Mouse (Mus musculus) CD4-positive helper T cell, adult 2 months (primary cell): ENCODE data around the gene Ppp1r14c.
"Not testable (repeated sequence)": the region's sequence is repeated elsewhere in the genome, so short reads cannot be mapped to it uniquely, and the experiment has no call there.

Experiments used
- DNase-seq: peaks from one replicate; pipeline ENCODE4 v3.0.0-alpha.2; 2012; ENCODE audit warnings: low read depth, missing footprints, low spot score

Ppp1r14c gene

DNA sequence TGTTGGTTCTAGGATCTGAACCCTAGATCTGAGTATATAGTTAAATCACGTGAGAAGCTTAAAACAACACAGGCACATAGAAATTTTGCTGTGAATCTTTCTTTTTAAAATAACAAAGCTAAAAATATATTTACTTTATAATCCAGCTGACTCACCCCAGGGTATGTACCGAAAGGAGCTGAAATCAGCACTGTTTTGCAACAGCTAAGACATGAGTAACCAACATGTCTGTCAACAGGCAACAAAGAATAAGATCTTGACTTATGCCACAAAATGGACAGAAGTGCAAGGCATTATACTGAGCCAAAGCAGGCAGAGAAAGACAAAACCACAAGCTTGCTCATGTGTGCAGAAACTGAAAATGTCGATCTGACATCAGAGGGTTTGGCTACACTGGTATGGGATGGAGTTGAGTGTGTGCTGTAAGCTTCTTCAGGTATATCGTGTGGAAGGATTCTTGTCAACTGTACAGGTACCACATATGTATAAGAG lies 100.3 kb downstream of the Ppp1r14c start:
- no peak for DNase-seq

DNA sequence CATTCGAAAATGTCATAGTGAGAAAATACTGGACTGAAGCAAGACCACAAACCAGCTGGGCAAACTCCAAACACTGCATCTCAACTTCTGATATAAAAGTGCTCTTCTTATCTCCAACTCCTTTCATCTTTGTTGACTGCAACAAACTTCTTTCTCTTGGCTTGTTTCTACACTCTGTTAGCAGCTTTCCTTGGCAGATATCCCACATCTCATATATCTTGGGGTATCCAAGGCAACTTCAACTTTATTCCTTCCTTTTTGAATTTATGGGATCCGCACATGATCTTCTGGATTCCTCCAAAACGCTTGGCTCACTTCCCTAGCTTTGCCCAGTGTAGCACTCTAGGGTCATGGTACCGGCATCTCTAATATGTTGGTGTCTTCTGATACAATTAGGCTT lies 102.7 kb downstream of the Ppp1r14c start:
- DNase-seq: no peak

DNA sequence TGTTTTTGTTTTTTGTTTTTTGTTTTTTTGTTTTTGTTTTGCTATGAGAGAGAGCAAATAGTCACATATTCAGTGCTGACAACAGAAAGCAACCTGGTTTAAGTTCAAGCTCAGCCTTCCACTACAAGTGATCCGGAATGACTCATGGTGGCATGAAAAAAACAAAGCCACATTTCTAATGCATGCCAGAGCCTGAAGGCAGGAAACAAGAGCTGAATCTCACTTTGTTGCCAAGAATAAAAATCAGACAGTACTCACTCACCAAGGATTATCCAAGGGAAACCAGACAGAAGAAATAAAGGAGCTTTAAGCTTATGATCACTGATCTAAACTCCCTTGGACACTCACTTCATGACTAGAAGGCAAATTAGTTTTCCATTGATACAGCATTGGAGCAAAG lies 110.8 kb downstream of the Ppp1r14c start:
- DNase-seq: no peak

DNA sequence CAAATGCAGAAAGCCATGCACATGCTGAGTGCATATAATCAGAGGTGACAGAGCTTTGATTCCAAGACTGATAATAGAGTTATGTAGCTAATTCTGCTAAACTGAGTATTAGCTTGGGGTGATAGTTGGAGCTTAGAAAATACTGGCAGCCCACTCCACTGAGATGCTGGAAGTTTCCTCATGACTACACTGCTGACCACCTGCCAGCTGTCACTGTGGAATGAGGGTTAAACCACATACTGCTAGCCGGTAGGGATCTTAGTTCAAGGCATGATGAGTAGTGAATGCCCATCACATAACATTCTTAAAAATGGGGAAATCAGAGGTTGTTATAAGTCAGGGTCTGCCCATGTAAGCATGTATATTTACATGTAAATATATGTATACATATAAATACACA lies 113.9 kb downstream of the Ppp1r14c start:
- no peak for DNase-seq

DNA sequence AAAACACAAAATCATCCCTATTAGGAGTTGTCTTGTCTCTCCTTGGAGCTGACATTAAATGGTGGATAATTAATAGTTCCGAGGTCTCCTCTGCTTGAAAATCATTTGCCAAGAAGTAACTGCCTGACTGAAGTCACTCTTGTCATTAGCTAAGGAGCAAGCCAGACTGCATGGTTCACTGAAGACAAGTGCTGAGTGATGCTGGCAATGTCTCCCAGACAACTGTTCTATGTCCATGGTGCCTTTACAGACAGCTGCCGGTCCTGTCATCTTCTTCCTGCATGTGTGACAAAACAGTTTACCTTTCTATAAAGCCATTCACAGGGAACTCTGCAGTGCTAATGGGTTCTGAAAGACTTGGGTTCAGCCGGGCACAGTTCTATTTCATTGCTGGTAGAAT lies 124.2 kb downstream of the Ppp1r14c start:
- DNase-seq: no peak

DNA sequence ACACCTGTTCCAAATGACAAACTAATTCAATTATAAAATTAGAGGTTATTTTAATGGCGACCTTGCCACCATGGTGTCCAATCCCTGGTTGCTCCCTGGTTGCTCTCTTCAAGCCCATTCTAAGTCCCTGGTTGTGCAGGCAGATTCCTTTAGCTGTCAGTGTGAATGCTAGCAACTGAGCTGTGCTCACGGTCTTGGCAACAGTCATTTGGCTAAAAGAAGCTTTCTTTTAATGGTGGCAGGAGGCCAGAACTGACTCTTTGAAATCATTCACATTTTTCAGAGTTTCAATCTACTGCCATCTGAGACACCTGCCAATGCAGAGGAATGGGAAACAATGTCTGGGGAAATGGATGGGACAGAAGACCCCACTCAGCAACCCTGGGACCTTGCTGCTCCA lies 130.9 kb downstream of the Ppp1r14c start:
- no peak for DNase-seq

DNA sequence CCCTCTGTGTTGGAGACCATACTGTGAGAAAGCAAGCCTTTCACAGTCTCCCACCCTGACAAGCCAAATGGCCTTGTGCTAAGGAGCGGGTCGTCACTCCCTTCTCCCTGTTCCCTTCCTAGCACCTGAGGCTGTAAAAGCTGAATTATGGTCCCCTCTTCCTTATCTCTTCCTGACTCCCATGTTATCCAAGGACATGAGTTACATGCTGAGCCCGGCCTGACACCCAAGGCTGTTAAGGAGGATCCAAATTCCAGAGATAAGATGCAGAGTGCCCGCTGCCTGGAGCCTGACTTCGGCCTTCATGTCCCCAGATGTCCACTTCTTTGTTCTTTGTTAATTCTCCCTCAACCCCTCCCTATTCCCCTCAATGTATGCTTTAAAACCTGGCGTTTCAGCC lies 135.0 kb downstream of the Ppp1r14c start:
- not testable (repeated sequence) for DNase-seq

DNA sequence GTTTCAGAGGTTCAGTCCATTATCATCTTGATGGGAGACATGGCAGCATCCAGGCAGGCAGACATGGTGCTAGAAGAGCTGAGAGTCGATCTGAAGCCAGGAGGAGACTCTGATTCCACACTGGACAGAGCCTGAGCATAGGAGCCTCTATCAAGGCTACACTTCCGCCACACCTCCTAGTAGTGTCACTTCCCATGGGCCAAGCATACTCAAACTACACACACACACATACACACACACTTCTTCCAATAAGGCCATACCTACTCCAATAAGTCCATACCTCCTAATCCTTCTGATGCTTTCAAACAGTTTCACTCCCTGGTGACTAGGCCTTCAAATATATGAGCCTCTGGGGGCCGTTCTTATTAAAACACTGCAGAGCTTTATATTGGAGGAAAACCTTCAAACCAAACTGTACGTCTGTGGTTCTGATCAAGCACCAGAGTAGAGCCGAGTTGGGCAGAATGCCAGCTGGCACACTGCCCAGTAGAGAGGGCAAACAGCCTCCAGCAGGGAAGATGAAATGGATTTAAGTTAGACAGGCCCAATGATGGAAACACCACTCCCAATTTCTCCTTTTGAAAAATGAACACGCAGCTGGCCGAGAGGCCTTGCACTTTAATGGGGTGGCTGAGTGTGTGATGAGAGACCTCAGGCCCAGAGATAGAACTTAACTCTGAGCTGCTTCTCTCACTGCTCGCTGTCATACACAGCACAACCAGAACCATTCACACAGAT lies 141.8 kb downstream of the Ppp1r14c start:
- no peak for DNase-seq

DNA sequence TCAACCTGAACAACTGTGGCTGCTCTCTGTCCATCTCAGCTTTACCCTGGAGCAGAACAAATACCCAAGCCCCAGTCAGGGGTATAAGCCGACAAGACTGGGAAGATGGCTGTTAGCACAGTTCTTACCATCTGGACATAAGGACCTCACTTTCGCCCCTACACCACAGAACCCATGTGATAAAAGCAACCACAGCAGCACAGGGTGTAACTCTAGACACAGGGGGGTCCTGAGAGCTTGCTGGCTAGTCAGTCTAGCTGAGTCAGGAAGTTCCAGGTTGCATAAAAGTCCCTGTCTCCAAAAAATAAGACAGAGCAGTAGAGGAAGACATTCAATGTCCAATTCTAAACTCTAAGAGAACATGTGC lies 142.3 kb downstream of the Ppp1r14c start:
- no peak for DNase-seq

DNA sequence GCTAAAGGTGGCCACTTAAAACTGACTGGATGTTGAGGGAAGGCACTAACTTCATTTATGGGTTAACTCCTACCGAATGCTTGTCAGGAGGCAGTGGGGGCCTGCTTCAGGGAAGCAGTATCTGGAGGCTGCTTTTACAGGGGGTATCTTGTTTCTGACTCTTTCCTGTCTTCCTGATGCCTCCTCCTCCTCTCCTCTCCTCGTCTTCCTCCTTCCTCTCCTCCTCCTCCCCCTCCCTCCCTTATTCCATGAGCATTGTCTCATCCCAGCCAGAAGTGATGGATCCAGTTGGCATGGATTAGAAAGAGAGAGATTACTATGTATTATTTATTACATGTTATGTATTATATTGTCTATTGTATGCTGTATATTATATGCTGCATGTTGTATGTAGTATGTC lies 142.9 kb downstream of the Ppp1r14c start:
- DNase-seq: no peak

DNA sequence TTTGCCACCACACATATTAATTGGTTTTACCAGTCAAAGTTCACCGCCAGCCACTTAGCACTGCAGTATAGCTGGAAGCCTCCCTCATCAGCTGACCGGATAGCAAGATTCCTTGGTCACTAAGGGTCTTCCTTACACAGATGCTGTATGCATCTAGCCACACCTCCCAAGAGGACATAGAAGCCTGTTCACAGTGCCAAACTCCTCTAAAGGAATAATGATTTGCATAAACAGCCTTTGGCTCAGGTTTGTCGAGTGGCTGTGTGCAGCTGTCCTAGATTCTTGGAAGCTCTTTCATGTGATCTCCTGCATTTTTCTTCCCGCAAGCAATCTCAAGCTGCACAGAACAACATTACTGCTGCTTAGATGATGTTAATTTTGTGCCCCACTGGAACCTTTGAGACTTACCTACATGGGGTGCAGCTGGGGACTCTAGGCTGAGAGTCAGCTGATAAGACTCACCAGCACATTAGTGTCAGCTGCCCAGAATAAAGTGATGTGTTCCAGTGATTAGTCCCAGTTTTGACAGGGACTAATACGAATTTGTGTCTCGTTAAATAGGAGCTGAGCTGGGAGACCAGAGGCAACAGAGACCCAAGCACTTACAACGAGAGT lies 143.9 kb downstream of the Ppp1r14c start:
- no peak for DNase-seq

DNA sequence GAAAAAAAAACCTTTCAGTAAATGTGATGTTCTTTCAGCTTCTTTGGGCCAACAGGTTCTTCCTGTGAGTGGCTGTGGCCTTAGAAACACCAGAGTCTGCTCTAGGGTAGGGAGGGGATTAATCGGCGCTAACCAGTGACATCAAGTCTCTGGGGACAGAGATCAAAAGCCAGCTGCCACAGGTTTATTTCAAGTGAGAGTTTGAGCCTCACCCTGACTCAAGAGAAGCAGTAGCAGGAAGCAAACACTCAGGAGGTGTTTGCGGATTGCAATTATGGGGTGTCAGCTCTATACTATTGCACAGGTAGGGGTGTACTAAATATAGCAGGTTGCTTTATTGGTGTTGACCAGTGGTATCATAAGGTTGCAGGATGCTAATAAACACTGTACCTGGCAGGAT lies 144.6 kb downstream of the Ppp1r14c start:
- DNase-seq: no peak

DNA sequence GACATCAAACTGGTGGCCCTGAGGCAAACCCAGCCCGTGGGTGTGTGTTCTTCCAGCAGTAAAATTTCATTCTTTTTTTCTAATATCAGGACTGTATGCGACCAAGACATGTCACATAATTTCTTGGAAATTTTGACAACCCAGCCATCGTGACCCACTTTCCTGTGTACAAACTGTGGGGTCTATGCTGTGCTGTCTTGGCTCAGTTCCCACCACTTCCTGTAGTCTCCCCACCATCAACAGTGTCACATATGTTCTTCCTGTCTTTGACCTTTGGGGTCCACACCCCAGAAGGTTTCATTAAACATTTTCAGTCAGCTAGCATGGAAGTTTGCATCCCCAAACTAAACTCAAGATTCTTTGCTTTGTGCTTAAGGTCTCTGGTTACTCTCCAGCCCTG lies 145.5 kb downstream of the Ppp1r14c start:
- no peak for DNase-seq

DNA sequence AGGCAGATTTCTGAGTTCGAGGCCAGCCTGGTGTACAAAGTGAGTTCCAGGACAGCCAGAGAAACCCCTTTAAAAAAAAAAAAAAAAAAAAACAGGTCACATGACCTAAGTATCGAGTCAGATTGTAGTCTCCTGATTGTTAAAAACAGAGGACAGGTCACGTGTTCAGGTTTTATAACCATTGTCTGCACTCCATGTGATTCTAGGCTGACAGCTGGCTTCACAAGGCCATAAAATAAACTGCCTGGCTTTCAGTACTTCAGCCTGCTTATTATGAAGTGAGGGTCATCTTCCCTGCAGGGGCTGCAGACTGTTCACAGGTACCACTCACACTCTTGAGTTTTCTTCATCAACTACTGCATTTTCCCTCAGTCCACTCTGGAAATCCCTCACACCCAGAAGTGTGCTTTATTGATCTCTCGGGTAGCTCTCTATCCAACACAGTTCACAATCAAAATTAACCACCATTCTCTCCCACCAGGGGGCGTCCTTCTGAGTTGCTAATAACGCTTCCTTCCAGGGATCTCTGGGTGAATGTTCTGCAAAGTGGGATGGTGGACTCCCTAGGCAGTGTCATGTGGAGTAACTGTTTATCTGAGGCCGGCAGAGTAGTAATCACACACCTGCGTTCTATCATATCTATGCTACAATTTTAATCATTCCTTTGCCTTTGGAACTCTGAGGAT lies 146.9 kb downstream of the Ppp1r14c start:
- no peak for DNase-seq

DNA sequence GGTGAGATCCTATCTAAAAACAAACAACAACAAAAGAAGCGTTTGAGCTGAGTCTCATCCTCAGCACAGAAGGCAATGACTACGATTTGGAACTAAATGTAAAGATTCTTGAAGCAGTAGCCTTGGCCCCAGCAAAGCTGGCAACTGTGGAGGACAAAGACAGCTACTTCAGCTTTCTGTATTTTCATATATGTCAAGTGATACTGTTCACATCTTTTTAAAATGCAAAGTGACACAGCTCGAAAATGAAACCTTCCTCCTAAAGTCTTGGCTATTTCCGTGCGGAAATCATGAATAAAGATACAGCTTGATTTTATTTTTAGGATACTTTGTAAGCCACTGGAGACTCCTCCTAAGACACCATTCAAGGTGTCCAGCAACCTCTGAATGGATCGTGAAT lies 148.1 kb downstream of the Ppp1r14c start:
- DNase-seq: no peak
